Mouse (Mus musculus) testis, adult 2 months (tissue): ENCODE data around the gene Btbd35f10.
"Not testable (repeated sequence)": the region's sequence is repeated elsewhere in the genome, so short reads cannot be mapped to it uniquely, and the experiment has no call there.

Experiments
- CTCF ChIP-seq: fragments of 200-500 bp; IDR thresholded peaks from 2 replicates; pipeline ENCODE4 v1.5.1; 2012; ENCODE audit warnings: low read depth, mild to moderate bottlenecking, inconsistent platforms, low read length, moderate library complexity; ENCODE audit not compliant: control insufficient read depth, insufficient read depth, insufficient replicate concordance
- POLR2A ChIP-seq: fragments of 200-500 bp; IDR thresholded peaks from 2 replicates; pipeline ENCODE4 v1.6.1; 2012; ENCODE audit warnings: low read depth, mild to moderate bottlenecking, inconsistent platforms, low read length, moderate library complexity; ENCODE audit not compliant: control insufficient read depth

GRCm38 (mm10) chrX:3752785-3753184, at the start of gene Btbd35f10:
- TF ChIP-seq POLR2A, CTCF: not testable (repeated sequence)
